Mouse (Mus musculus): ENCODE measurements around the gene Med29. TPM values are rescaled to one million over a fixed set of nuclear protein-coding genes. Genes with fewer than 3 reads are reported as not detected.
A peak's percentile ranks its signal among the peaks of the same experiment; 100 is the strongest.
"Not testable (repeated sequence)": the region's sequence is repeated elsewhere in the genome, so short reads cannot be mapped to it uniquely, and the experiment has no call there.

Med29 gene
- total RNA-seq, 2 experiments from 2014 or later: 23.7 to 25.1 TPM

DNA sequence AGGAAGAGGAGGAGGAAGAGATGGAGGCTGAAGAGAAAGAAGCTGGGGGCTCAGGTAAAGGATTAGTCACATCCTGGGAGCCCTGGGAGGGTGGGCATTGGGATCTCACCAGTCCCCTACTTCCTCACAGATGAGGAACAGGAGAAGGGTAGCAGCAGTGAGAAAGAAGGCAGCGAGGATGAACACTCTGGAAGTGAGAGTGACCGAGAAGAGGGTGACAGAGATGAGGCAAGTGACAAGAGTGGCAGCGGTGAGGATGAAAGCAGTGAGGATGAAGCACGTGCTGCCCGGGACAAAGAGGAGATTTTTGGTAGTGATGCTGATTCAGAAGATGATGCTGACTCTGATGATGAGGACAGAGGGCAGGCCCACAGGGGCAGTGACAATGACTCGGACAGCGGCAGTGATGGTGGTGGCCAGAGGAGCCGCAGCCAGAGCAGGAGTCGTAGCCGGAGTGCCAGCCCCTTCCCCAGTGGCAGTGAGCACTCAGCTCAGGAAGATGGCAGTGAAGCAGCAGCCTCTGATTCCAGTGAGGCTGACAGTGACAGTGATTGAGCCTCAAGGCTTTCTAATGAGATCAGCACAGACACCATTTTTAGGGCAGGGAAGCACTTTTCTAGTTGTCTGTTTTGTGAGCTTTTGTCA lies 6.3 kb upstream of the Med29 start:
- no peak for DNase-seq (ENCODE audit: low spot score in 2 of 2)

DNA sequence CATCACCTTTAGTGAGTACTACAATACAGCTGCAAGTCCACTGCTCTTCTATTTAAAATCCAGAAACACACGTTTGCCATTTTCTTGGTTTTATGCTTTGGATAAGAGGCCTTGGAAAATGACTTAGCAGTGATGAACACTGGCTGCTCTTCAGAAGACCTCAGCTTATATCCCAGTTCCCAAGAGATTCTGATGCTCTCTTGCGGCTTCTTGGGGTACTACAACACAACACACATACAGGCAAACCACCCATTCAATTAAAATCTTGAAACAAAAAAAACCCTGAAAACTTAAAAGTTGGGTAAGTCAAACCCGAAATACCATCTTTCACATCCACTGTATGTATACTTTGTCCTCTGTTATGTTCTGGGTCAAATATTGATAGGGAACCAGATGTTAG lies 5.5 kb upstream of the Med29 start:
- no peak for DNase-seq (ENCODE audit: low spot score in 2 of 2)

DNA sequence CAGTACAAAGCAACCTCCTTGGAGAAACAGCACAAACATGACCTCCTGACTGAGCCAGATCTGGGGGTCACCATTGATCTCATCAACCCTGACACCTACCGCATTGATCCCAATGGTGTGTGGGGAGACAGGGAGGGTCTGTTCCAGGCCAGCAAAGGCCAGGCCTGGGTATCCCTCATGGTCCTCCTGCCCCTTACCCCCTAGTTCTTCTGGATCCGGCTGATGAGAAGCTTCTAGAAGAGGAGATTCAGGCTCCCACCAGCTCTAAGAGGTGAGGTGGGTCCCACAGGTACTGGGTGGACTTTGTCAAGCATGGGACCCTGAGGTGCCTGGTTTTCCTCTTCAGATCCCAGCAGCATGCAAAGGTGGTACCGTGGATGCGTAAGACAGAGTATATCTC lies 2.9 kb upstream of the Med29 start:
- DNase-seq (ENCODE audit: low spot score in 2 of 2): no peak

DNA sequence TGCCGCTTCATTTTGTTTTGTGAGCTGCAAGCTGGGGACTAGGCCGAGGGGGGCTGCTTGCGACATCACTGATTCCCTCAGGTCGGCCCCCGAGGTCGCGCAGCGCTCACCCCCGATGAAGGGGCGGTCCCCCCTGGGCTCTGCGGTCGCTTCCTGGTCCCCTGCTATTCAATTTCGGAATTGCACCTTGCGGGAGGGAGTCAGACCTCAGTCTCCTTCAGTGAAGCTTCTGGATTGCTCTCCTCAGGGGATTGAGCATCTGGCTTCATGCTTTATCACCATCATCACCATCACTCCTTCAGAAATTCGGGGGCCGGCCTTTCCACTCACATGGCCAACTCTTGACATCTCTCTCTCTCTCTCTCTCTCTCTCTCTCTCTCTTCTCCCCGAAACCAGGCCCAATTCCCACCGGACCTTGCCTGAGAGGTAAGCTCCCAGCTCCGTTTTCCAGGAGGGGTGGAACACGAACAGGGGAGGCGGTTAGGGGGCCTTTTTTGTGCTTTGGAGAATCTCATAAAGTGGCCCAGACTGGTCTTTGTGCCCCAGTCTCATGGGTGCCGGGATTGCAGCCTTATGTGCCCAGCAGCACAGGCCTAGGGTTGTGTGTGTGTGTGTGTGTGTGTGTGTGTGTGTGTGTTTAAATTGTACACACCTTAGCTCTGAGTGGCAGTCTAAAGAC lies 904 bp upstream of the Med29 start:
- DNase-seq (ENCODE audit: low spot score in 2 of 2): no peak

DNA sequence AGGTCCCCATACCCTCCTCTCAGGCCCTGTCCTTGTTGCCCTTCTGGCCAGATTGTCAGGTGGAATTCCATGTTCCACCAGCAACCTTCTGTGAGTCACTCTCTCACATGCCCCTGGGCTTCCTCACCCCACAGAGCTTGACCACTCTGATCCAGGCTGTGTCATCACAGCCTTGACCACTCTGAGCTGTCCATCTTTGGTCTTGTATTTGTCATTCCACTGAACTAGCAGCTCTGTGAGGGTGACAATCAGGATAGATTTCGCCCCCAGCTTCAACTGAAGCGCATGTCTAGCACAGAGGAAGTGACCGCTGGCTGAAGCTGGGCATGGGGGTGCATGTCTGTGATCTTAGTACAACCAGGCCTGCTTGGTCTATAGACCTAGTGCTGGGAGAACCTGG lies 2.2 kb downstream of the Med29 start:
- no peak for DNase-seq (ENCODE audit: low spot score in 2 of 2)

DNA sequence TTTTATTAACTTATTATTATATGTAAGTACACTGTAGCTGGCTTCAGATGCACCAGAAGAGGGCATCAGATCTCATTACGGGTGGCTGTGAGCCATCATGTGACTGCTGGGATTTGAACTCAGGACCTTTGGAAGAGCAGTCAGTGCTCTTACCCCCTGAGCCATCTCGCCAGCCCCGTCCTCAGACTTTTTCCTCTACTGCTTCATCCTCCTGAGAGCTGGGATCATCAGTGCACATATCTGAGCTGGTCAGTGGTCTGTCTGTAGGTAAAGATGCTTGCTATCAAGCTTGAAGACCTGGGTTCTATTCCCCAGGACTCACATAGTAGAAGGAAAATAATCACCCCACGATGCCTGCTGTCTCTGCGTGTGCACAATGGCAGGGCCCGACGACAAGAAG lies 5.1 kb downstream of the Med29 start:
- not testable (repeated sequence) for DNase-seq (ENCODE audit: low spot score in 2 of 2)

DNA sequence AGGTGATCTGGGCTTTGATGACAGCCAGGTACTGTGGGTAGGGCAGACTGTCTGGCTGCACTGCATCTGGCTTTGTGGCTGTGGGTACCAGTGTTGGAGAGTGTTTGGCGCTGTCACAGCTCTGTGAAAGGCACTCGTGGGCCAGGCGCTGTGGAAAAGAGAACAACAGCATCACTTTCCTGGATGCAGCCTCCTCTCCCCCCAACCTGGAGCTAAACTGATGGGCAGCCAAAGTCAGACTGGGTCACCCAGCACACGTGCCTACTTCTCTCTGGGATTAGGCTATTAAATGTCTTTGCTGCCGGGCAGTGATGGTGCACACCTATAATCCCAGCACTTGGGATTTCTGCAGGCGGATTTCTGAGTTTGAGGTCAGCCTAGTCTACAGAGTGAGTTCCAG lies 5.6 kb downstream of the Med29 start:
- not testable (repeated sequence) for DNase-seq (ENCODE audit: low spot score in 2 of 2)

DNA sequence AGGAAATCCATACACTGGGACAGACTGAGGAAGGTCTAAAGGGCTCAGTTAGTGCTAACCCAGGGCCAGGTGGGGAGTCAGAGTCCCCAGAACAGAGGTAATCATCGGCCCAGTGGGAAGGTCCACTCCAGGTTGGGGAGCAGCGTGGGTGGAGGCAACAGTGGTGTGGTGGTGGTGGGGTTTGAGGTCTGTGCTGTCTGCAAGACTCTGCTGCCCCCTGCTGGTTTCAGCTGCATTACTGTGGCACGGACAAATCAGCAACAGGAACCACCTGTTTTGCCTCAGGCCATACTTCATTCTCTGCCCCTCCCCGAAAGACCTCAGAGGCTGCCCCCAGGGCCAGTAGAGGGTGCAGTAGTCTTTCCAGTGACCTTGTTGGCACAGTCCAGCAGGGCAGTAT lies 6.0 kb downstream of the Med29 start:
- peak; percentile 74 to 88 for DNase-seq (ENCODE audit: low spot score in 2 of 2)

DNA sequence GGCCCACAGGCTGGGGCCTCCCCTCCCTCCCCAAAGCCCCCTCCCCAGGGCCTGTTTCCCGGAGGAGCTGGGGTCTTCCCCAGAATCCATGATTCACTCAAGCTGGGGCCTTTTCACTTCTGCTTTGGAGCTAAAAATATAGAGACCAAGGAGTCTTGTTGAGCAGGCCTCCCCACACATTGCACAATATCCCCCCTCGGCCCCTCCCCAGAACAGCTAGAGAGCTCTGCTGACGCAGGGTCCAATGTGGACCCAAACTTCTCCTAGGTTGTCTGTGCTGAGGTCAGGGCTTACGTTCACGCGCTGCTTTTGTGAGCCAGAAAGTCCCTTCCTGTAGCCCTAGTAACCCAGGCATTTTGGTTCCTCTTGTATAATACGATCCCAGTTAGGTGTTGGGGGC lies 6.5 kb downstream of the Med29 start:
- DNase-seq (ENCODE audit: low spot score in 2 of 2): no peak

DNA sequence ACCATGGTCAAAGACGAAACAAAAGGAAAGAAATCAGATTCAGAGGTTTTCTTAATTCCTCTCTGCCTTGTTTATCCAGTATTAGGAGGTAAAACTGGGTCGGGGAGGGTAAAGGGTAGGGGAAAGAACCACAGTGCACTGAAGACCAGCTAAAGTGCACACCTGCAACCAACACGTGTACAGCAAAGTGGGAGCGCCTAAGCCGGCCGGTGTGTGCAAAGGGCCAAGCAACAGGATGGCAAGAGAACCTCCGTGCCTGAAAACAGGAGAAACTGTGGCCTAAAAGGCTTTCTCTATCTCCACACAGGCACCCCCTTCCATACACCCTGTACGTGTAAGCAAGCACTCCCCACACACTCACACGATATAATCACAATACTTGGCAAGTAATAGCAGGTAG lies 7.3 kb downstream of the Med29 start:
- DNase-seq (ENCODE audit: low spot score in 2 of 2): no peak

DNA sequence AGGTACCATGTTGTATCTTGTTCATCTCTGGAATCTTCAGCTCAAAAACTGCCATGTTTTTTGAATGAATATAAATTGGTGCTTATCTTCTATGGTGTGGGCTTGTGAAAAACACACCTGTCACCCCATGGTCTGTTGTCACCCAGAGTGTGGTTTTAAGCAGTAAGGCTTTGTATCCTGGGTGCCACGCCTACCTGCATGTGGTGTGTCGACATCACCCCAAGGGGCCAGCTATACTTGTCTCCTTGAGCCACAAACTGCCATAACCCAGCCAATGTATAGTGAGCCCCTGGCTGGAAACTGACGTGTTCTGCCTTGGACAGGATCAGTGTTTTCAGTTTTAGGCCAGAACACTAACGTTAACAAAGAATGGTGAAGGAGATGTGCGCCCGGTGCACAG lies 8.3 kb downstream of the Med29 start:
- no peak for DNase-seq (ENCODE audit: low spot score in 2 of 2)

DNA sequence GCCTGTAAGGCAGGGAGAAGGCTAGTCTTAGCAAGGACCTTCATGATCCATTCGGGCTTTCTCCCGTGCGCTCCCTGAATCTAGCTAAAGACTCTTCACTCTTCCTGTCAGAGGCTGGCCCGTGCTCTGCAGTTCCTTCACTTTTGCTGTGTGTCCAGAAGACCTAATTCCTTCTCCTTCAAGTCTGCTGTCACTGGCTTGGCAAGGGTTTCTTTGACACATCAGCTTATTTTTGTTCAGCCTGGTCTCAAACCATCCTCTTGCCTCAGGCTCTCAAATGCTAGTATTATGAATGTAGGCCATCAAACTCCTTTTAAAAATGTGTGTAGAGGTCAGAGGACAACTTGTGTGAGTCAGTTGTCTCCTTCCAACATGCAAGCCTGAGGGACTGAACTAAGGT lies 8.9 kb downstream of the Med29 start:
- DNase-seq (ENCODE audit: low spot score in 2 of 2): no peak

DNA sequence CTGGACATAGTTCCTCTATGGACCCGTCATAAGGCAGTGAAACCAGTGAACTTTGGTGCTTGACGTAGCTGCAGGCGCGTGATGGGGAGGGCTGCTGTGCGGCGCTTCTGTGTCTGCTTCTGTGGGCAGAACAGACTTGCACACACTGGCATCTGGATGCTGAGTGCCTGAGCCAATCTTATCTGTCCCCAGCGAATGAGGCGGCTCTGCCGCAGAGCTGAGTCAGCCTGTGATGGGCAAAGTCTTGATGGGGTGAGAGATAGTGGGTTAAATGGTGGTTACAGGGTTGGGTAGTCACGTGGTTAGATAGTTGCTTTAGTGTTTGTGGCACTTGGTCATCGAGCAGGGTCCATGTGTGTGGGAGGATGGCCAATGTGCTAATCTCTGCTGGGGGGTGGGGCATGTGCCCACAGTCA lies 9.5 kb downstream of the Med29 start:
- DNase-seq (ENCODE audit: low spot score in 2 of 2): no peak

DNA sequence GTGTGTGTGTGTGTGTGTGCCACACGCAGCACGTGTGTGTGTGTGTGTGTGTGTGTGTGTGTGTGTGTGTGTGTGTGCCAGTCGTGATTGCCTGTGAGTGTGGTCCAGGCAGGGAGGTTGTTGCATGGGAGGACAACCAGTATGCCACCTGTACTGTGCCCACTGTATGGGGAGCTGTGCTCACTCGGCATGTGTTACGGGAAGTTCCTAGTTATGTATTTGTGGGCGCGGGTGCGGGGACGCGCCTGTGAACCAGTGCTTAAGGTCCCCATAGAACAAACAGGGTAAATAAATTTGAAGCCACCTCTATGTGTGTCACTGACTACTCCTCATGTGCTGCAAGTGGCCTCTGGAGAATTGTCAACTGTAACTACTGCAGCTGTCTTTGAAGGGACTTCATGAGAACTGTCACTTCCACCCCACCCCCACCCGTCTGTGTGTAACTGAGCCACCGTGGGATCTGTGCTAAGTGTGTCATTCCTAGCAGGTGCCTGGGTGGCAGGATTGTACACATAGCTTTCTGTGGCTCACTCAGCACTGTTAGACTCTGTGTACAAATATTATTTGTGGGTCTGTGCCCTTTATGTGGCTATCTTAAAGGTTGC lies 10.1 kb downstream of the Med29 start:
- no peak for DNase-seq (ENCODE audit: low spot score in 2 of 2)

DNA sequence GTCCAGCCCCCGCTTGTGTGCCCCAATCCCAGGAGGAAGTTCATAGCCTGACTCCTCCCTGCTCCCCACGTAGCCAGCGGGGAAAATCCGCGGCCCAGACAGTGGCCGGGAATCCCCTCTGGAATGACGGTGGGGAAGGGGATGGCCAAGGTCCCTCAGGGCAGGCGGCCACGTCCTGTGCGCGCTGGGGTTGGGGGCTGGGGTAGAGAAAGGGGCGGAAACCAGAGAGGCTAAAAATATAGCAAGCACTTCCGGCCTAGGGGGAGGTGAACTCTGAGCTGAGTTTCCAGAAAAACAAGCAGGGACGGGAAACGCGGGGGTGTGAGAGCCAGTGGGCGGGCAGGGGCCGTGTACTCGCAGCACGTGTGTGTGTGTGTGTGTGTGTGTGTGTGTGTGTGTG lies 10.6 kb downstream of the Med29 start:
- DNase-seq (ENCODE audit: low spot score in 2 of 2): peak; percentile 63 to 80

DNA sequence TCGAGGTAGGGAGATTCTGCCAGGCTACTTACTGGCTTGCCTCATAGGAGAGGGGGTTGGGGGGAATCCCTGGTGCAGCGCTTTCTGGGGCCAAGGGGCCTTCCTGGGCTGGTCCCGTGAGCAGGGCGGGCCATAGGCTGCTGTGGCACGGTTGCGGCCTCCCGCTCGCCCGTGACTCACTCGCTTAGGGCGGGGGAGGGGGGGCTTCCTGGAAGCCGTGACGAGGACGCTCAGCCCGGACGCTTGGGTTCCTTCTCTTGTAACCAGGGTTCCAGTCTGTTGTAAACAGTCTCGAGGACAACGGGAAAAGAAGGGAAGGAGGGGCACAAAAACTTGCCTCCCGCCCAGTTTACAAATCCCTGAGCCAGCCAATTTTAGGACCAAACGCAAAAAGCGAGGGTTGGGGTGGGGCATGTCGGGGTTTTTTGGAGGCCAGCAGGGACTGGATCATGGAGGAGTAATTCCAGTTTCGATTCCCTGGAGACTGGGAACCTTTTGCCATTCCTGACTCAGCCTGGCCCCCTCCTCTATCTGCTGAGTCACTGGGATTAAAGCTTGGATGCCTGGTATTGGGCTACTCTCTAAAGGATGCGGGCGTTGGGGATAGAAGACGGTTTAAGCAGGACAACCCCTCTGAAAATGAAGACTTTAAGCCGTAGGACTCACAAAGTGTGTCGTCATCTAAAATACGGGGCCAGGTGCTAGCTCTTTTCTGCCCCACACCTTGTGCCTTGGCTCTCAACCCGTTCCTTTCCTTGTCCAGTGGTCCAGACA lies 11.3 kb downstream of the Med29 start:
- peak; percentile 60 to 79 for DNase-seq (ENCODE audit: low spot score in 2 of 2)

DNA sequence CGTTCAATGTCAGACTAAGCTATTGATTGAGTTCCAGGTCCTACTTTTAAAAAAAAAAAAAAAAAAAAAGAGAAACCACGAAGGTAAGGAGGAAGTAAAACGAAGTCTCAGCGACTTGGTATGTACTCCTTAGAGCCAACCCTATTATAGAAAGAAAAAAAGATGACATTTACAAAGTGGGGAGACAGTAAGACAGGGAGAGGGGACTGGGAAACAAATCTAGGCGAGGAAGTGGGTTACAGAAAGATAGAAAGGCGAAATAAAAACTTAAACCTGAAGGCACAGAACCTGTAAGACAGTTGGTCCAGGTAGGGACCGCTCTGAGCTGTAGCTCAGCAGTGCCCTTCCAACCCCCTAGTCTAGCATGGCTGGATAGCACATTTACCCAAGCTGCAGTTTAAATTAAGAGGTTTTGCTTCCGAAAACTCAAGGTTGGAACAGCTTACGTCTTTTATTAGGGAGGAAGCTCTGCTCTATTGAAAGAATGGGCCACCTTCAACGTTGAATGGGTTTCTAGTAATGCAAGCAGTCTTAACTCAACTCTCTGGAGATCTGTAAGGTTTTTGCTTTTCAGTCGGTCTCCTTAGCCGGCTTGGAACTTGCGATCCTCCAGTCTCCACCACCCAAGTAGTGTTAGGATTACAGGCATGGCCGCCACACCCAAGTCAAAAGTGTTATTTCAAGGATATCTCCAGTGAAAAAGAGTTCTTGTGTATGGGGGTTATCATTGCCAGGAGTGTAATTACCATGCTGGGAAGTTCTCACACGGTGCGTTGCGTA lies 12.1 kb downstream of the Med29 start, which contains the start of gene Zfp36:
Zfp36 (minus strand) TSS at position 17 of the 780 bp plus-strand sequence.
- DNase-seq (ENCODE audit: low spot score in 2 of 2): no peak

DNA sequence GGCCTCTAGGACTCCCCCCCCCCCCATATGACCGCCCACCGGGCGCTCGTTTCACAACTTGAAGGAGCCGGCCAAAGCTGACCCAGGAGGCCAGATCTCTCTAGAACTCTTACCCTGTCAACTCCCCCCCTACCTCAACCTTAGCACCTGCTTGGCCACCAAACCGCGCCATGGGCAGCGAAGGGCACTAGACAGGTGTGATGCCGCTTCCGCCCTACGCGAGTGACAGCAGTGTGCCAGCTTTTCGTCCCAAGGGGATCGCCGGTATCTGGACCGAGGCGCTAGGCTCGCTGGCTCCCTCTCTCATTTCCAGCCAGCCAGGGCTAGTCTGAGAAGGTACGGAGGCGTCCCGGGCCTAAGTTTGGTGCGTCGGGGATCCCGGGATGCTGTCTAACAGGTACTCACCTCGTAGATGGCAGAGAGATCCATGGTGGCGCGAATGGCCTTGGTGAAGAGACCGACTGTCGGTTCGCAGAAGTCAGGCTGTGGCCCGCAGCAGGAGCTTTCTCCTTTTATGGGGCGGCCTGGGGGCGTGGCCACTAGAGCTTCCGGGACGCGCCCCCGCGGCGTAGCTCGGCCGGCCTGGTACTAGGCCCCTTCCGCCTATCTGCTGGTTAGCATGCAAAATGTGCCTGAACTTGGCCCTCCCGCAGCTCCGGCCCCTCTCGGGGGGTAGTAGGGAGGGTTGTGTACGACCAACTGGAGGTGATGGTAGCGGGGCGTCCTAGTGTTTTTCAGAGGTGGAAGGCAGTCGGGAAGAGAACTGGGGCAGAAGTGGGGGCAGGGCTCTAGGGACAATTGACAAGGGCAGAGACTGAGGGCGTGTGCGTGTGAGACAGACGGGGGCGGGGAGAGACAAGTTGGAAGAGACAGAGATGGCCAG lies 13.5 kb downstream of the Med29 start:
- peak; percentile 95 to 97 for DNase-seq (ENCODE audit: low spot score in 2 of 2)

DNA sequence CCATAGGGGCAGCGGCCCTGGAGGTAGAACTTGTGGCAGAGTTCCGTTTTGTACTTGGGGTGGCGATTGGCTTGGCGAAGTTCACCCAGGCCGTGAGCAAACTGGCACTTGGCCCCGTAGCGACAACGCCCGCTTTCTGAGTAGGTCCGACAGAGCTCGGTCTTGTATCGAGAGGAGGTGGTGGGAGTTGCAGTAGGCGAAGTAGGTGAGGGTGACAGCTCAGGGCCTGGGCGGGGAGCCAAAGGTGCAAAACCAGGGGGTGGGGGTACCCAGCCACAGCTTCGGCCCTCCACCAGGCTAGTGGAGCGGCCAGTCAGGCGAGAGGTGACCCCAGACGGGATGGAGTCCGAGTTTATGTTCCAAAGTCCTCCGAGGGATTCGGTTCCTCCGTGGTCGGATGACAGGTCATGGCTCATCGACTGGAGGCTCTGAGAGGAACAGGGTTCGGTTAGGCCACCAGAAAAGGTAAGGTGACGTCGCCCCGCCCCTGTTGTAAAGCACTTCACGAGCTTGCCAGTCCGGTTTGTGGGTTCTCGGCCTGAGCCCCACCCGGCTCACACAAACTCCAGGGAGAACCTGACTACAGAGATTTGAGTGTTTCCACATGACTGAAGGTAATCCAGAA lies 14.3 kb downstream of the Med29 start:
- peak in 1 of 2 experiments; percentile 54 for DNase-seq (ENCODE audit: low spot score in 2 of 2)

Data from gastrocnemius, postnatal 4 days (tissue).